Mouse (Mus musculus): ENCODE results near the gene Hsd17b1. TPM values are rescaled to one million over a fixed set of nuclear protein-coding genes. Genes with fewer than 3 reads are reported as not detected.

Gene Hsd17b1
- total and polyA plus RNA-seq, 2 experiments from 2014 or later, result 0.71 TPM; not detected in 1

- DNase-seq, result no peak
- Histone ChIP-seq H3K27me3 (ENCODE audit: insufficient read depth, low read length) (no peaks in the 10 kb centered on the region), H3K9me3 (ENCODE audit: low read length) (no peaks in the 10 kb centered on the region), H3K36me3 (ENCODE audit: insufficient read depth) (0 out of 2 replicates have a peak, but pooled peaks cover 3% of the 10 kb centered on the region), H3K9ac (no peak overlapping the region), H3K4me3 (ENCODE audit: low read depth, low read length) (no peak overlapping the region), H3K4me1 (ENCODE audit: insufficient read depth) (no peaks in the 10 kb centered on the region), H3K27ac (ENCODE audit: low read depth, low read length) (no peak overlapping the region), H3K4me2 (ENCODE audit: low read depth) (no peak overlapping the region)
- WGBS, result 92% methylated on average over 4 of the region's 4 CpGs
- no peak for ATAC-seq
- TF ChIP-seq CTCF (IDR thresholded peaks at IDR 0.05; ENCODE audit: low read depth), result no peak
Measured at GRCm38 (mm10) chr11:101111178-101111577, 33.0 kb downstream of the Hsd17b1 start.

- 88% methylated on average over 3 of the region's 3 CpGs for WGBS
- TF ChIP-seq CTCF (IDR thresholded peaks at IDR 0.05; ENCODE audit: low read depth), result no peak
- ATAC-seq (no peak), DNase-seq (no peak)
- Histone ChIP-seq H3K4me2 (ENCODE audit: low read depth) (no peak overlapping the region), H3K4me1 (ENCODE audit: insufficient read depth) (no peaks in the 10 kb centered on the region), H3K9me3 (ENCODE audit: low read length) (no peaks in the 10 kb centered on the region), H3K36me3 (ENCODE audit: insufficient read depth) (0 out of 2 replicates have a peak, but pooled peaks cover 3% of the 10 kb centered on the region), H3K27me3 (ENCODE audit: insufficient read depth, low read length) (no peaks in the 10 kb centered on the region), H3K4me3 (ENCODE audit: low read depth, low read length) (no peak overlapping the region), H3K27ac (ENCODE audit: low read depth, low read length) (no peak overlapping the region), H3K9ac (no peak overlapping the region)
Measured at GRCm38 (mm10) chr11:101112186-101112585, 34.0 kb downstream of the Hsd17b1 start.

- no peak overlapping the region for H3K9ac ChIP-seq
- no peaks in the 10 kb centered on the region for H3K36me3 ChIP-seq (ENCODE audit: insufficient read depth)
- no peak for TF ChIP-seq CTCF (IDR thresholded peaks at IDR 0.05; ENCODE audit: low read depth)
- DNase-seq (no peak), ATAC-seq (no peak)
- no peak overlapping the region for H3K27ac ChIP-seq (ENCODE audit: low read depth, low read length)
- H3K4me2 ChIP-seq (ENCODE audit: low read depth), result no peak overlapping the region
- H3K27me3 ChIP-seq (ENCODE audit: insufficient read depth, low read length), result no peaks in the 10 kb centered on the region
- peaks cover 10% of the 10 kb centered on the region for H3K4me1 ChIP-seq (ENCODE audit: insufficient read depth)
- H3K4me3 ChIP-seq (ENCODE audit: low read depth, low read length), result no peak overlapping the region
- no peaks in the 10 kb centered on the region for H3K9me3 ChIP-seq (ENCODE audit: low read length)
- 27% methylated on average over 2 of the region's 2 CpGs for WGBS
Measured at GRCm38 (mm10) chr11:101115564-101115963, 37.4 kb downstream of the Hsd17b1 start.

- WGBS, result 54% methylated on average over 4 of the region's 4 CpGs
- H3K9me3 ChIP-seq (ENCODE audit: low read length), result no peaks in the 10 kb centered on the region
Measured at GRCm38 (mm10) chr11:101118105-101118504, 39.9 kb downstream of the Hsd17b1 start.

DNA sequence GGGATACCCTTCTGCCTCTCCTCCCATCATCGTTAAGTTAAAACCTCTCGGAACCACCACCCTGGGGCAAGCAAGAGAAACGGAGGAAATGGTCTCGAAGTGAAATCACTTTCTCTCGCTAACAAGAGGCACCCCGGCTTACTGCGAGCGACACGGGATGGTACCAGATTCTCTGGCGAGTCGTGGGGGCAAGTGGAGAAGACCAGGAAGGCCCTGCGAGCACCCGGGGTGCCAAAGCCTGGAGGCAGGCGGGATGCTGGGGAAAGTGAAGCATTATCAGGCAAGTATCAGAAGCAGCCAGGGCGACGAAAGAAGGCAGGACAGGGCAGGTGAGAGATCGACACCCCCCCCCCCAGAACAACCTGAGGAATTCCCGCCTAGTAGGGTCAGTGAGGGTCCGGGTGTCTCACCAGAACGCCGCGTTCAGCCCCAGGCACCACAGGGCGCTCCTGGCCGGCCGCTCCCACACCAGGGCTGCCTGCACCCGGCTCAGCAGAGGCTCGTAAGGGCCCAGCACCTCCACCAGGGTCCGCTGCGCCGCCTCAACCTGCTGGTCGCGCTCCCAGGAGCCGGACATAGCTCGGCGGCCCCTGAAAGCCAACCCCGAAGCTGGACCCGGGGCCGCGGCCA is 41.0 kb downstream of the Hsd17b1 start:
- Histone ChIP-seq H3K36me3 (ENCODE audit: insufficient read depth) (peaks cover 12% of the 10 kb centered on the region; the same call in 1 of the 2 replicates), H3K27me3 (ENCODE audit: insufficient read depth, low read length) (no peaks in the 10 kb centered on the region), H3K9ac (peak overlapping the region; percentile 94), H3K4me2 (ENCODE audit: low read depth) (peak overlapping the region; percentile 87), H3K27ac (ENCODE audit: low read depth, low read length) (peak overlapping the region; percentile 94), H3K4me3 (ENCODE audit: low read depth, low read length) (peak overlapping the region; percentile 75), H3K4me1 (ENCODE audit: insufficient read depth) (peaks cover 17% of the 10 kb centered on the region), H3K9me3 (ENCODE audit: low read length) (no peaks in the 10 kb centered on the region)
- DNase-seq (no peak), ATAC-seq (peak; percentile 66)
- peak; percentile 47 for TF ChIP-seq CTCF (IDR thresholded peaks at IDR 0.05; ENCODE audit: low read depth)
- under 1% methylated on average over 39 of the region's 39 CpGs for whole genome bisulfite sequencing

More at GRCm38 (mm10) chr11:101118105-101118504, 39.9 kb downstream of the Hsd17b1 start:
- no peak overlapping the region for H3K27ac ChIP-seq (ENCODE audit: low read depth, low read length)
- peak overlapping the region; percentile 87 for H3K4me2 ChIP-seq (ENCODE audit: low read depth)
- H3K9ac ChIP-seq, result peak overlapping the region; percentile 94; the same call in 1 of the 2 replicates
- DNase-seq (no peak), ATAC-seq (no peak)
- H3K4me1 ChIP-seq (ENCODE audit: insufficient read depth), result peaks cover 17% of the 10 kb centered on the region
- no peak overlapping the region for H3K4me3 ChIP-seq (ENCODE audit: low read depth, low read length)
- H3K27me3 ChIP-seq (ENCODE audit: insufficient read depth, low read length), result no peaks in the 10 kb centered on the region
- TF ChIP-seq CTCF (IDR thresholded peaks at IDR 0.05; ENCODE audit: low read depth), result no peak
- peaks cover 8% of the 10 kb centered on the region; the same call in 1 of the 2 replicates for H3K36me3 ChIP-seq (ENCODE audit: insufficient read depth)

DNA sequence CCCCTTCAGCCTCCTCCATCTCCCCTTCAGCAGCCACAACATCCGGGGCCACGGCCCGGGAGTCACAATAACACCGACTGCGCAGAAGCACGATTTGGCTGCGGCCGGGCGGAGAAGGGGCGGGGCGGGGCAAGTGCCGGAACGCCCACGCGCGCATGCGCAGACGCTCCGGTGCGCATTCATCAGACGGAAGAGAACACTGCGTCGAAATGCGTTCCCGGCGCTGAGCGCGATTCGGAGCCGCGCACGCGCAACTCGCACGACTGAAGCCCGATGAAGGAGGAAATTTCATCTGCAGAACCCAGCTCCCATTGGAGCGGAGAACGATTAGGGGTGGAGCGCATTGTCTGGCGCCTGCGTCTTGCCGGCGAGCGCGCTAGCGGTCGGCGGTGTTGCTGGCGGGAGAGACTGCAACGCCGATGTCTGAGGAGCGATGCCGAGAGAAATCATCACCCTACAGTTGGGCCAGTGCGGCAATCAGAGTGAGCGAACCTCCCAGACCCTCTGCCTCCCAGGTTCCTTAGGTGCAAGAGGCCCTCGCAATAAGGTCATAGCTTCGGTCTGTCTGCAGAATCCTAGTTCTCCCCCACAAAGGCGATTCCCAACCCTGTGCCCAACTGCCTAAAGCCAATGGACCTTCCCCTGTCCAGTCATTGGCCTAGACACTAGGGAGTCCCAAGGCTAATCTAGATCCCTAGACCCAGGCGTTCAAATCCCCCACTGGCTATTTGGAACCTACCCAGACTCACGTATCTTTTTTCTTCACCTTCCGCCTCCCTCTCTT is 41.7 kb downstream of the Hsd17b1 start, which contains the start of the genes Retreg3 and Tubg1:
Retreg3 (minus strand) TSS at position 133 of the 784 bp plus-strand sequence.
Tubg1 (plus strand) TSS at position 178 of the 784 bp plus-strand sequence.
- H3K9me3 ChIP-seq (ENCODE audit: low read length), result no peaks in the 10 kb centered on the region
- H3K4me2 ChIP-seq (ENCODE audit: low read depth), result peak within 1 kb of the TSS; percentile 88
- DNase-seq (peak; percentile 100), ATAC-seq (peak; percentile 98)
- 4% methylated on average over 61 of the region's 61 CpGs for WGBS
- peak within 1 kb of the TSS; percentile 94 for H3K27ac ChIP-seq (ENCODE audit: low read depth, low read length)
- peaks cover 17% of the 10 kb centered on the region for H3K4me1 ChIP-seq (ENCODE audit: insufficient read depth)
- TF ChIP-seq CTCF (IDR thresholded peaks at IDR 0.05; ENCODE audit: low read depth), result peak; percentile 6; the same call in 1 of the 2 replicates
- H3K4me3 ChIP-seq (ENCODE audit: low read depth, low read length), result peak within 1 kb of the TSS; percentile 75
- H3K9ac ChIP-seq, result peak within 1 kb of the TSS; percentile 94
- H3K36me3 ChIP-seq (ENCODE audit: insufficient read depth), result peaks cover 15% of the 10 kb centered on the region; the same call in 1 of the 2 replicates
- H3K27me3 ChIP-seq (ENCODE audit: insufficient read depth, low read length), result no peaks in the 10 kb centered on the region

All from forebrain, postnatal 0 days (tissue).